8 mouse cellular contexts compared by ENCODE assay signal in the genomic region with DNA sequence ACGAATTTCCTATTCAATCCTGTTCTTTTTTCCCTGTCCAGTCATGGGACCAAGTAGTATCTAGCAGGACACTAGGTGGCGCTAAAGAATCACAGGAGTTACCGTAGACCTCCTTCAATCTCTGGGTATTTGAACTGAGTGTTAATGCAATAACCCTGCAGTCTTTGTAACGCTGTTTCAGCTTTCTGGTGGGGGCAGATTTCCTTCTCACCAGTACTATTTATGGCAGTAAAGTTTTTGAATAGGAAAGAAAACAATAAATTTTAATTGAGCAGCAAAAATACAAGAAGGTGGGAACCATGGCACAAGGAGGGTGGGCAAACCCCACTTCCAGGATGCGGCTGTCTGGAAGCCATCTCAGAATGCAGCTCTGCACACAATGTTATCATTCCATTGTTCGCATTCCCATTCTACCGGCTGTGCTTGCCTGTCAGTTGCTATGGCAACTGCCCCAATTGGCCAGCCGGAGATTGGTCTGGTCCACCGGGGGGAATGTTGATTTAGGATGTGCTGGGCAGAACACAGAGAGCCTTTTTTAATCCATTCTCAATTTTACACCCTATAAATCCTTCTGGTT.
DNase-seq lines count a peak whose midpoint lies in the region; ATAC-seq lines count a peak whose summit lies in the region.

No protein-coding gene starts in this region.

- H3K27ac ChIP-seq in forebrain, embryonic 11.5 days (ENCODE audit: low read depth, low read length), result no peak overlapping the region

- H3K4me2 ChIP-seq in forebrain, embryonic 11.5 days (ENCODE audit: low read depth, low read length, severe bottlenecking), result peak overlapping the region; percentile 29; the same call in 1 of the 2 replicates

- peak; percentile 79 for DNase-seq in Muller cell, postnatal 12 days (ENCODE audit: inconsistent ontology term)
- DNase-seq in c-Kit-positive CD71-positive TER-119-positive erythroid progenitor cells, embryonic 14.5 days (ENCODE audit: low spot score), result peak; percentile 59
- peak; percentile 72 for DNase-seq in forebrain, embryonic 11.5 days (ENCODE audit: low spot score)
- DNase-seq in heart, postnatal 14 days, result peak; percentile 46 to 80
- DNase-seq in kidney, postnatal 4 days, result peak; percentile 68 to 73
- DNase-seq in lung, adult 18-20 months, result peak; percentile 19 to 57
- DNase-seq in T-cell, adult 2 months (ENCODE audit: low spot score), result no peak

- no peak overlapping the region for H3K4me3 ChIP-seq in forebrain, embryonic 11.5 days (ENCODE audit: low read depth, low read length)

- no peaks in the 10 kb centered on the region for H3K36me3 ChIP-seq in forebrain, embryonic 11.5 days (ENCODE audit: control insufficient read depth, insufficient read depth, low read length)

- no peak overlapping the region; the same call in 1 of the 2 replicates for H3K9ac ChIP-seq in forebrain, embryonic 11.5 days (ENCODE audit: low read length)

- peak; percentile 96 for ATAC-seq in forebrain, embryonic 11.5 days (replicated peaks; ENCODE audit: low FRiP score)
- ATAC-seq in neutrophil, adult 5-6 weeks (ENCODE audit: extremely low read depth, insufficient number of reproducible peaks, low FRiP score, poor library complexity, severe bottlenecking), result peak; percentile 71; the same call in 1 of the 2 replicates

- intact Hi-C loops in heart, postnatal 14 days (cut with DNase I), result loop anchor here (1.0 to 10.0 kb wide), 3 partner anchors 255 to 1352 kb away; no protein-coding TSS in a partner anchor

- no peaks in the 10 kb centered on the region for H3K27me3 ChIP-seq in forebrain, embryonic 11.5 days (ENCODE audit: control insufficient read depth, insufficient read depth, low read length)

- H3K4me1 ChIP-seq in forebrain, embryonic 11.5 days (replicated peaks; ENCODE audit: control insufficient read depth, insufficient read depth, low read length), result no peaks in the 10 kb centered on the region

- H3K9me3 ChIP-seq in forebrain, embryonic 11.5 days (ENCODE audit: control insufficient read depth, low read length), result no peaks in the 10 kb centered on the region

- WGBS in forebrain, embryonic 11.5 days, result 12% methylated on average over 9 of the region's 9 CpGs
